Mouse (Mus musculus) neural tube, embryonic 11.5 days (tissue): ENCODE measurements around the gene Serpinb7. TPM values are rescaled to one million over a fixed set of nuclear protein-coding genes. Genes with fewer than 3 reads are reported as not detected.

ENCODE experiments used
- ATAC-seq: fragments of 200-750 bp; cut with Nextera tagmentation; 2 replicates; pipeline ENCODE4 v1.8.0; 2017; ENCODE audit warnings: moderate number of reproducible peaks, mild to moderate bottlenecking, moderate TSS enrichment, moderate library complexity; ENCODE audit not compliant: insufficient read depth, low FRiP score, low TSS enrichment
- DNase-seq: peaks from one replicate; pipeline ENCODE4 v3.0.0-alpha.2; 2015; ENCODE audit warnings: low spot score
- H3K27ac ChIP-seq: fragments of 300-500 bp; sonication (generic); 2 replicates; pipeline ENCODE4 v1.5.1; 2014; ENCODE audit warnings: low read depth, mild to moderate bottlenecking, low read length
- H3K27me3 ChIP-seq: fragments of 300-500 bp; sonication (generic); 2 replicates; pipeline ENCODE4 v1.6.1; 2014; ENCODE audit warnings: mild to moderate bottlenecking, low read length, mixed read lengths; ENCODE audit not compliant: control insufficient read depth, insufficient read depth
- H3K36me3 ChIP-seq: fragments of 300-500 bp; sonication (generic); 2 replicates; pipeline ENCODE4 v1.6.1; 2014; ENCODE audit warnings: mild to moderate bottlenecking, low read length, moderate library complexity, mixed read lengths; ENCODE audit not compliant: control insufficient read depth, insufficient read depth
- H3K4me1 ChIP-seq: fragments of 300-500 bp; sonication (generic); 2 replicates; pipeline ENCODE4 v1.6.1; 2014; ENCODE audit warnings: low read length, mixed read lengths; ENCODE audit not compliant: control insufficient read depth, insufficient read depth
- H3K4me2 ChIP-seq: fragments of 300-500 bp; sonication (generic); 2 replicates; pipeline ENCODE4 v1.6.1; 2014; ENCODE audit warnings: low read depth, mild to moderate bottlenecking, moderate library complexity
- H3K4me3 ChIP-seq: fragments of 300-500 bp; sonication (generic); 2 replicates; pipeline ENCODE4 v1.5.1; 2014; ENCODE audit warnings: low read depth, low read length
- H3K9ac ChIP-seq: fragments of 300-500 bp; sonication (generic); 2 replicates; pipeline ENCODE4 v1.6.1; 2014; ENCODE audit warnings: mild to moderate bottlenecking, low read length
- H3K9me3 ChIP-seq: fragments of 300-500 bp; sonication (generic); 2 replicates; pipeline ENCODE4 v1.6.1; 2016; ENCODE audit warnings: low read length; ENCODE audit not compliant: control insufficient read depth
- WGBS: fragments of 180-500 bp; shearing (Covaris S2); extraction: QIAGEN DNeasy Blood & Tissue Kit; methylation state at CpG from one replicate; pipeline ENCODE4 v1.1.7; 2014; 5-methylcytosine and 5-hydroxymethylcytosine counted together
- polyA plus RNA-seq: library from polyadenylated mRNA; unstranded; fragments of >200 nt; fragmentation: Nextera tagmentation; extraction: Ambion mirVana; gene quantifications from 2 replicates; pipeline ENCODE4 v1.2.1, GENCODE M21; 2014

Serpinb7 gene
- not detected in 2 replicates for polyA plus RNA-seq

GRCm38 (mm10) chr1:107399355-107399754, at the start of gene Serpinb7:
Gene Serpinb7, plus strand, starts transcription at chr1:107399655.
- no peak within 1 kb of the TSS for H3K4me2 ChIP-seq
- ATAC-seq: no peak
- no peak for DNase-seq
- no peaks in the 10 kb centered on the region for H3K9me3 ChIP-seq
- H3K27me3 ChIP-seq: no peaks in the 10 kb centered on the region
- no peak within 1 kb of the TSS for H3K9ac ChIP-seq
- H3K4me1 ChIP-seq: no peaks in the 10 kb centered on the region
- 88% methylated on average over 3 of the region's 3 CpGs for WGBS
- H3K36me3 ChIP-seq: no peaks in the 10 kb centered on the region
- no peak within 1 kb of the TSS for H3K27ac ChIP-seq
- H3K4me3 ChIP-seq: no peak within 1 kb of the TSS

- Histone ChIP-seq H3K27ac (no peak overlapping the region), H3K36me3 (no peaks in the 10 kb centered on the region), H3K4me1 (no peaks in the 10 kb centered on the region), H3K9ac (no peak overlapping the region), H3K27me3 (no peaks in the 10 kb centered on the region), H3K4me2 (no peak overlapping the region), H3K4me3 (no peak overlapping the region), H3K9me3 (no peaks in the 10 kb centered on the region)
- 61% methylated on average over 3 of the region's 3 CpGs for WGBS
- DNase-seq (no peak), ATAC-seq (no peak)
These were observed 49.1 kb upstream of the Serpinb7 start for GRCm38 (mm10) chr1:107350392-107350791.

GRCm38 (mm10) chr1:107351115-107351514, 48.3 kb upstream of the Serpinb7 start:
- Histone ChIP-seq H3K4me3 (no peak overlapping the region), H3K36me3 (no peaks in the 10 kb centered on the region), H3K4me1 (no peaks in the 10 kb centered on the region), H3K9ac (no peak overlapping the region), H3K27ac (no peak overlapping the region), H3K9me3 (no peaks in the 10 kb centered on the region), H3K27me3 (no peaks in the 10 kb centered on the region), H3K4me2 (no peak overlapping the region)
- DNase-seq (no peak), ATAC-seq (no peak)
- 82% methylated on average over 2 of the region's 2 CpGs for WGBS

- H3K4me3 ChIP-seq: no peak overlapping the region
- H3K4me2 ChIP-seq: no peak overlapping the region
- no peak overlapping the region for H3K9ac ChIP-seq
- no peak overlapping the region for H3K27ac ChIP-seq
- no peaks in the 10 kb centered on the region for H3K36me3 ChIP-seq
- ATAC-seq: no peak
- H3K9me3 ChIP-seq: no peaks in the 10 kb centered on the region
- 53% methylated on average over 3 of the region's 3 CpGs for WGBS
- H3K27me3 ChIP-seq: no peaks in the 10 kb centered on the region
- no peaks in the 10 kb centered on the region for H3K4me1 ChIP-seq
- no peak for DNase-seq
These were observed 46.4 kb upstream of the Serpinb7 start for GRCm38 (mm10) chr1:107353046-107353445.

- 83% methylated on average over 1 of the region's 1 CpGs for WGBS
- DNase-seq (no peak), ATAC-seq (no peak)
- Histone ChIP-seq H3K4me3 (no peak within 1 kb of the TSS), H3K4me2 (no peak within 1 kb of the TSS), H3K36me3 (no peaks in the 10 kb centered on the region), H3K27me3 (no peaks in the 10 kb centered on the region), H3K27ac (no peak within 1 kb of the TSS), H3K9ac (no peak within 1 kb of the TSS), H3K9me3 (no peaks in the 10 kb centered on the region), H3K4me1 (no peaks in the 10 kb centered on the region)
These were observed 38.6 kb upstream of the Serpinb7 start, which contains the start of gene Serpinb11 for GRCm38 (mm10) chr1:107360898-107361297. Gene Serpinb11, plus strand, starts transcription at chr1:107361198.

GRCm38 (mm10) chr1:107365973-107366372, 33.5 kb upstream of the Serpinb7 start:
- no peak overlapping the region for H3K27ac ChIP-seq
- ATAC-seq (no peak), DNase-seq (no peak)
- H3K4me3 ChIP-seq: no peak overlapping the region
- no peak overlapping the region for H3K4me2 ChIP-seq
- no peak overlapping the region for H3K9ac ChIP-seq
- H3K27me3 ChIP-seq: no peaks in the 10 kb centered on the region
- 64% methylated on average over 7 of the region's 7 CpGs for WGBS
- no peaks in the 10 kb centered on the region for H3K36me3 ChIP-seq
- no peaks in the 10 kb centered on the region for H3K9me3 ChIP-seq
- H3K4me1 ChIP-seq: no peaks in the 10 kb centered on the region

- 77% methylated on average over 2 of the region's 2 CpGs for WGBS
- no peak for ATAC-seq
These were observed 30.5 kb upstream of the Serpinb7 start for GRCm38 (mm10) chr1:107368944-107369343.

GRCm38 (mm10) chr1:107376952-107377351, 22.5 kb upstream of the Serpinb7 start:
- ATAC-seq: no peak
- WGBS: 79% methylated on average over 4 of the region's 4 CpGs

More at GRCm38 (mm10) chr1:107368944-107369343, 30.5 kb upstream of the Serpinb7 start:
- Histone ChIP-seq H3K9me3 (no peaks in the 10 kb centered on the region), H3K27ac (no peak overlapping the region), H3K4me1 (no peaks in the 10 kb centered on the region), H3K36me3 (no peaks in the 10 kb centered on the region), H3K27me3 (no peaks in the 10 kb centered on the region), H3K9ac (no peak overlapping the region), H3K4me3 (no peak overlapping the region), H3K4me2 (no peak overlapping the region)
- no peak for DNase-seq

GRCm38 (mm10) chr1:107378368-107378767, 21.1 kb upstream of the Serpinb7 start:
- H3K4me2 ChIP-seq: no peak overlapping the region
- no peaks in the 10 kb centered on the region for H3K27me3 ChIP-seq
- H3K27ac ChIP-seq: no peak overlapping the region
- H3K4me3 ChIP-seq: no peak overlapping the region
- no peak for DNase-seq
- no peak overlapping the region for H3K9ac ChIP-seq
- H3K36me3 ChIP-seq: no peaks in the 10 kb centered on the region
- no peaks in the 10 kb centered on the region for H3K4me1 ChIP-seq
- no peak for ATAC-seq
- H3K9me3 ChIP-seq: no peaks in the 10 kb centered on the region

More at GRCm38 (mm10) chr1:107376952-107377351, 22.5 kb upstream of the Serpinb7 start:
- no peaks in the 10 kb centered on the region for H3K9me3 ChIP-seq
- no peak overlapping the region for H3K4me3 ChIP-seq
- no peaks in the 10 kb centered on the region for H3K27me3 ChIP-seq
- no peak for DNase-seq
- no peak overlapping the region for H3K27ac ChIP-seq
- no peaks in the 10 kb centered on the region for H3K36me3 ChIP-seq
- no peak overlapping the region for H3K9ac ChIP-seq
- H3K4me1 ChIP-seq: no peaks in the 10 kb centered on the region
- H3K4me2 ChIP-seq: no peak overlapping the region
